Mouse (Mus musculus) neural tube, embryonic 12.5 days (tissue): ENCODE measurements around the gene Rpl35. TPM values are rescaled to one million over a fixed set of nuclear protein-coding genes. Genes with fewer than 3 reads are reported as not detected.

Experiments used
- ATAC-seq: fragments of 200-750 bp; cut with Nextera tagmentation; 2 replicates; pipeline ENCODE4 v1.8.0; 2017; ENCODE audit warnings: low read depth, mild to moderate bottlenecking, moderate TSS enrichment, moderate library complexity; ENCODE audit not compliant: low FRiP score
- H3K27ac ChIP-seq: fragments of 300-500 bp; sonication (generic); 2 replicates; pipeline ENCODE4 v1.5.1; 2016
- H3K27me3 ChIP-seq: fragments of 300-500 bp; sonication (generic); replicated peaks from 2 replicates; pipeline ENCODE4 v1.6.1; 2016; ENCODE audit warnings: mild to moderate bottlenecking
- H3K36me3 ChIP-seq: fragments of 300-500 bp; sonication (generic); 2 replicates; pipeline ENCODE4 v1.6.1; 2016; ENCODE audit warnings: mild to moderate bottlenecking
- H3K4me1 ChIP-seq: fragments of 300-500 bp; sonication (generic); 2 replicates; pipeline ENCODE4 v1.6.1; 2016
- H3K4me2 ChIP-seq: fragments of 300-500 bp; sonication (generic); replicated peaks from 2 replicates; pipeline ENCODE4 v1.6.1; 2016; ENCODE audit warnings: mild to moderate bottlenecking
- H3K4me3 ChIP-seq: fragments of 300-500 bp; sonication (generic); 2 replicates; pipeline ENCODE4 v1.5.1; 2016
- H3K9ac ChIP-seq: fragments of 300-500 bp; sonication (generic); 2 replicates; pipeline ENCODE4 v1.6.1; 2016; ENCODE audit warnings: mild to moderate bottlenecking
- H3K9me3 ChIP-seq: fragments of 300-500 bp; sonication (generic); 2 replicates; pipeline ENCODE4 v1.6.1; 2016; ENCODE audit warnings: mild to moderate bottlenecking
- WGBS: fragments of 180-500 bp; shearing (Covaris S2); methylation state at CpG from one replicate; pipeline ENCODE4 v1.1.7; 2016; 5-methylcytosine and 5-hydroxymethylcytosine counted together
- polyA plus RNA-seq: library from polyadenylated mRNA; unstranded; fragments of >200 nt; fragmentation: Nextera tagmentation; extraction: Ambion mirVana; gene quantifications from 2 replicates; pipeline ENCODE4 v1.2.1, GENCODE M21; 2016

Gene Rpl35
- polyA plus RNA-seq, 1 experiment from 2014 or later: 959 TPM

GRCm38 (mm10) chr2:38988929-38989328 lies 16.5 kb downstream of the Rpl35 start:
- no peaks in the 10 kb centered on the region for H3K27me3 ChIP-seq
- 89% methylated on average over 2 of the region's 2 CpGs for WGBS
- H3K9ac ChIP-seq: no peak overlapping the region
- no peaks in the 10 kb centered on the region for H3K36me3 ChIP-seq
- H3K27ac ChIP-seq: no peak overlapping the region
- no peaks in the 10 kb centered on the region for H3K4me1 ChIP-seq
- no peak overlapping the region for H3K4me2 ChIP-seq
- H3K9me3 ChIP-seq: no peaks in the 10 kb centered on the region
- no peak overlapping the region for H3K4me3 ChIP-seq
- no peak for ATAC-seq

- ATAC-seq: no peak
- no peak overlapping the region for H3K9ac ChIP-seq
- H3K4me3 ChIP-seq: no peak overlapping the region
- no peaks in the 10 kb centered on the region for H3K36me3 ChIP-seq
- no peaks in the 10 kb centered on the region for H3K4me1 ChIP-seq
- H3K4me2 ChIP-seq: no peak overlapping the region
- 87% methylated on average over 6 of the region's 6 CpGs for WGBS
- H3K27ac ChIP-seq: no peak overlapping the region
- H3K27me3 ChIP-seq: no peaks in the 10 kb centered on the region
- H3K9me3 ChIP-seq: peaks cover 5% of the 10 kb centered on the region
Observed at GRCm38 (mm10) chr2:38987803-38988510, 17.5 kb downstream of the Rpl35 start.

- no peak overlapping the region for H3K27ac ChIP-seq
- no peaks in the 10 kb centered on the region for H3K36me3 ChIP-seq
- no peak overlapping the region for H3K9ac ChIP-seq
- peaks cover 5% of the 10 kb centered on the region for H3K9me3 ChIP-seq
- H3K4me1 ChIP-seq: no peaks in the 10 kb centered on the region
- H3K27me3 ChIP-seq: no peaks in the 10 kb centered on the region
- no peak overlapping the region for H3K4me3 ChIP-seq
- no peak for ATAC-seq
- WGBS: 55% methylated on average over 1 of the region's 1 CpGs
- no peak overlapping the region for H3K4me2 ChIP-seq
Observed at GRCm38 (mm10) chr2:38987371-38987770, 18.1 kb downstream of the Rpl35 start.

DNA sequence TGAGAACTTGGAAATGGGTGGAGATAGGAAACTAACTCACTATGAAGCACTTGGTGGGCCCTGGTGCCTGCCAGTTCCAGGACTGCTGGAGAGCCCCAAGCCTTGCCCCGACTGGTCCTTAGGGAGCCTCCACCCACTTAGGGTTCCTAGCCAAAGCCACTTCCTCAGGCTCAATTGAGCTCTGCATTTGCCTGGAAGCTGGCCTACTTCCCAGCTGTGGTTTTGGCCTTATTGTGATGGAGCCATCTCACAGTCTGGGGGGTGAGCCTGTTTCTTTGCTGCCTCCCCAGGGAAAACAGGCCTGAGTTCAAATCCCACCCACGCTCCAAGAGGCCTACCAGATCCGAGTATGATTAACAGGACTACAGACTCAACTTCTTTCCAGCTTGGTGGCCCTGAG lies 18.8 kb downstream of the Rpl35 start:
- no peaks in the 10 kb centered on the region for H3K4me1 ChIP-seq
- H3K4me2 ChIP-seq: no peak overlapping the region
- no peak for ATAC-seq
- no peak overlapping the region for H3K9ac ChIP-seq
- WGBS: 85% methylated on average over 3 of the region's 3 CpGs
- no peaks in the 10 kb centered on the region for H3K27me3 ChIP-seq
- H3K9me3 ChIP-seq: peaks cover 5% of the 10 kb centered on the region
- H3K36me3 ChIP-seq: no peaks in the 10 kb centered on the region
- no peak overlapping the region for H3K27ac ChIP-seq
- no peak overlapping the region for H3K4me3 ChIP-seq

GRCm38 (mm10) chr2:38983456-38983855 lies 22.0 kb downstream of the Rpl35 start:
- Histone ChIP-seq H3K4me1 (no peaks in the 10 kb centered on the region), H3K4me3 (0 out of 2 replicates have a peak overlapping the region, but pooled peaks have one; percentile 3), H3K4me2 (no peak overlapping the region), H3K36me3 (no peaks in the 10 kb centered on the region), H3K27ac (no peak overlapping the region), H3K9me3 (peaks cover 5% of the 10 kb centered on the region), H3K27me3 (no peaks in the 10 kb centered on the region), H3K9ac (no peak overlapping the region)
- WGBS: 99% methylated on average over 2 of the region's 2 CpGs
- ATAC-seq: no peak

DNA sequence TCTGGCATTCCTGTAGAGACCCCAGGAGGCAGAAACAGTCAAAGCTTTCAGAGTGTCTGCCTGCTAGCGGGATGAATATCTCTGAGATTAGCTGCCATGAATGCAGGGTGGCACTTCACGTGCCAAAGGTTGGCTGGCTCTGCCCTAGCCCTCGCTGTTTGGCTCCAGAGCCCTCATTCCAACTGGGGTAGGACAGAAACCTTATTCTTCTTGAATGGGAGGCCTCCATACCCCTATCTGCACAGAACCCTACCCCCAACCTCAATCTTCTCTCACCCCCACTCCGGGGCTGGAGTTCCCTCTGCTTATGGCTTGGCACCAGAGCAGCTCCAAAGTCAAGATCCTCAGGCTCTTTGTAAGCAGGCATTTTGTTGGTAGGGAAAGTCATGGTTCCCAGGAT lies 27.6 kb downstream of the Rpl35 start:
- Histone ChIP-seq H3K4me1 (no peaks in the 10 kb centered on the region), H3K27me3 (no peaks in the 10 kb centered on the region), H3K4me3 (no peak overlapping the region), H3K27ac (no peak overlapping the region), H3K9ac (no peak overlapping the region), H3K4me2 (no peak overlapping the region), H3K9me3 (no peaks in the 10 kb centered on the region), H3K36me3 (no peaks in the 10 kb centered on the region)
- WGBS: 72% methylated on average over 4 of the region's 4 CpGs
- no peak for ATAC-seq

GRCm38 (mm10) chr2:38975941-38976805 lies 29.3 kb downstream of the Rpl35 start:
- ATAC-seq: no peak
- no peaks in the 10 kb centered on the region for H3K9me3 ChIP-seq
- WGBS: 85% methylated on average over 21 of the region's 21 CpGs
- no peak overlapping the region for H3K9ac ChIP-seq
- H3K4me1 ChIP-seq: no peaks in the 10 kb centered on the region
- H3K4me2 ChIP-seq: no peak overlapping the region
- H3K27ac ChIP-seq: no peak overlapping the region
- H3K36me3 ChIP-seq: no peaks in the 10 kb centered on the region
- no peaks in the 10 kb centered on the region for H3K27me3 ChIP-seq
- H3K4me3 ChIP-seq: no peak overlapping the region

DNA sequence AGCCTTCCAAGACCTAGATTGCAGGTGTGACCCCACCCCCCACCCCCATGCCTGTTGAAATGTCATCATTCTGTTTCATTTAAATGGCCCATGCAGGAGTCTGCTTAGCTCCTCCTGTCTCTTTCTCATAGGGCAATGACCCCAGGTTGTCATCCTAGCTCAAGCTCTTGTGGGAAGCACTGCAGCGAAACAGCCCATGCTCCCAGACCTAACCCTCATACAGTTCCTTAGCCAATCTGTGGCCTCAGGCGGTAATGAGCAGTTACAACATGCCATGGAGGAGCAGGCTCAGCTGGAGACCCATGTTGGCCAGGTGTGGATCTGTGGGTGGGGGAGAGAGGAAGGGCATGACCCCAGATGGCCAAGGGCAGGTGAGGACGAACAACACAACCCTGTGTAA lies 30.2 kb downstream of the Rpl35 start:
- H3K4me2 ChIP-seq: no peak overlapping the region
- H3K27ac ChIP-seq: no peak overlapping the region
- no peaks in the 10 kb centered on the region for H3K36me3 ChIP-seq
- H3K4me3 ChIP-seq: no peak overlapping the region
- 86% methylated on average over 3 of the region's 3 CpGs for WGBS
- ATAC-seq: no peak
- no peaks in the 10 kb centered on the region for H3K9me3 ChIP-seq
- no peaks in the 10 kb centered on the region for H3K4me1 ChIP-seq
- H3K27me3 ChIP-seq: no peaks in the 10 kb centered on the region
- no peak overlapping the region for H3K9ac ChIP-seq

- 40% methylated on average over 2 of the region's 2 CpGs for WGBS
- no peak overlapping the region for H3K4me3 ChIP-seq
- no peak overlapping the region for H3K27ac ChIP-seq
- ATAC-seq: no peak
- no peak overlapping the region for H3K9ac ChIP-seq
- H3K4me1 ChIP-seq: no peaks in the 10 kb centered on the region
- no peaks in the 10 kb centered on the region for H3K36me3 ChIP-seq
- no peaks in the 10 kb centered on the region for H3K9me3 ChIP-seq
- H3K27me3 ChIP-seq: no peaks in the 10 kb centered on the region
- H3K4me2 ChIP-seq: no peak overlapping the region
Observed at GRCm38 (mm10) chr2:38974171-38974570, 31.3 kb downstream of the Rpl35 start.

DNA sequence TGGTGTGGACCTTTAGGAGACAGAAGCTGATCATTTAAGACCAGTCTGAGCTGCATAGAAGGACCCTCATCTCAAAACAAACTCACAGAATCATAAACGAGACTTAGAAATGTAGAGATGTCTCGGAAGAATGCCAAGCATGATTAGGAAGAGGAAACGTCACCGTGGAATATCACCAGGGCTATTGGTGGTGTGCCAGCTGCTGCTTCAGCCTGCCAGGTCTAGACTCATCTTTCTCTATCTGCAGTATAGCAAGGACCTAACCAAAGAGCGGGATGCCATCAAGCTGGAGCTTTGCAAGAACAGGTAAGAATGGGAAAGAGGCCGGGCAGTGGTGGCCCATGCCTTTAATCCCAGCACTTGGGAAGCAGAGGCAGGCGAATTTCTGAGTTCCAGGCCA lies 31.7 kb downstream of the Rpl35 start:
- Histone ChIP-seq H3K27me3 (no peaks in the 10 kb centered on the region), H3K4me2 (no peak overlapping the region), H3K9me3 (no peaks in the 10 kb centered on the region), H3K9ac (no peak overlapping the region), H3K27ac (no peak overlapping the region), H3K4me1 (no peaks in the 10 kb centered on the region), H3K4me3 (no peak overlapping the region), H3K36me3 (no peaks in the 10 kb centered on the region)
- 86% methylated on average over 7 of the region's 7 CpGs for WGBS
- ATAC-seq: no peak

DNA sequence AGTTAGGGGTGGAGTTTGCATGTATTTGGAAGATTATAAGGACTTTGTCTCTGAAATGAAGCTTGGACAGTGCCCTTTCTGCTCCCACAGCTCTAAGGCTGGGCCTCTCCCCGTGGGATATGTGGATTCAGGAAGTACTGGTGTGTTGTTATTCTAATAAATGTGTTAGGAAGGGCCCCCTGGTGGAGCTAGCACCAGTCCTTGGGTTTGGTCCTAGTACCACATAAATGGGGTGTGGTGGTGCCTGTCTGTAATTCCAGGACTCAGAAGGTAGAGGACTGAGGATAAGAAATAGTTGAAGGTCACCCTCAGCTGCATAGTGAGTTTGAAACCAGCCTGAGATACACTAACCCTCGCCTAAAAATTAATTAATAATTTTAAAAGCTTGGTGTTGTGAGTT lies 32.2 kb downstream of the Rpl35 start:
- Histone ChIP-seq H3K9ac (no peak overlapping the region), H3K9me3 (no peaks in the 10 kb centered on the region), H3K4me3 (no peak overlapping the region), H3K4me1 (no peaks in the 10 kb centered on the region), H3K36me3 (no peaks in the 10 kb centered on the region), H3K27ac (no peak overlapping the region), H3K4me2 (no peak overlapping the region), H3K27me3 (no peaks in the 10 kb centered on the region)
- 41% methylated on average over 2 of the region's 2 CpGs for WGBS
- no peak for ATAC-seq

DNA sequence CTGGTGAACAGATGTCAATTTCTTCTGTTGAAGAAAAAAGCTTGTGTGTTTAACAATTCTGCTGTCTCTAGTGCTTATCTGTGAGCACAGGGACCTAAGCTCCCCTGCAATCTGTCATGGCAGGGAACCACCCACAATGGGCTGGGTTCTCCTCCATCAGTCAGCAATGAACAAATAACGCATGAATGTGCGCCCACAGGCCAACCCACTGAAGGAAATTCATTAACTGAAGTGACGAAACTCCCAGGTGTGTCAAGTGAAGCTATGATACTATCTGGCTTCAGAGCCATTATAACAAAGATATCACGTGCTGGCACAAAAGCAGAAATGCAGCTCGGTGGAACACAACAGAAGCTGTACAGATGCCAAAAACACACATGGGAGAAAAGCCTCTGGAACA lies 35.4 kb downstream of the Rpl35 start:
- no peaks in the 10 kb centered on the region for H3K4me1 ChIP-seq
- 90% methylated on average over 5 of the region's 5 CpGs for WGBS
- H3K9me3 ChIP-seq: no peaks in the 10 kb centered on the region
- no peak overlapping the region for H3K27ac ChIP-seq
- H3K27me3 ChIP-seq: no peaks in the 10 kb centered on the region
- no peak for ATAC-seq
- no peak overlapping the region for H3K9ac ChIP-seq
- H3K4me3 ChIP-seq: no peak overlapping the region
- no peaks in the 10 kb centered on the region for H3K36me3 ChIP-seq
- H3K4me2 ChIP-seq: no peak overlapping the region
